Mouse (Mus musculus): ENCODE results near the gene Btg2. TPM values are rescaled to one million over a fixed set of nuclear protein-coding genes. Genes with fewer than 3 reads are reported as not detected.

The Btg2 gene
- polyA plus RNA-seq, 1 experiment: 481 TPM

- Histone ChIP-seq H3K36me3 (ENCODE audit: control insufficient read depth, insufficient read depth, low read length) (no peaks in the 10 kb centered on the region), H3K4me3 (ENCODE audit: control insufficient read depth, insufficient read depth, low read length) (no peak overlapping the region), H3K27me3 (ENCODE audit: control insufficient read depth, insufficient read depth, low read length) (no peaks in the 10 kb centered on the region), H3K27ac (ENCODE audit: control insufficient read depth, insufficient read depth, low read length) (no peak overlapping the region), H3K4me1 (replicated peaks; ENCODE audit: control insufficient read depth, insufficient read depth, low read length) (peaks cover 4% of the 10 kb centered on the region; the same call in 1 of the 2 replicates)
- DNase-seq: no peak
- WGBS: 22% methylated on average over 5 of the region's 5 CpGs
- TF ChIP-seq POLR2A (IDR thresholded peaks at IDR 0.05; ENCODE audit: control insufficient read depth, extremely low read depth, insufficient read depth, low read length, poor library complexity) (no peak), CTCF (IDR thresholded peaks at IDR 0.05; ENCODE audit: borderline replicate concordance, control insufficient read depth, extremely low read depth, insufficient read depth, low read length, poor library complexity) (no peak)
Observed at GRCm38 (mm10) chr1:134025975-134026374, 52.9 kb downstream of the Btg2 start.

Other genes starting within 250 kb of the Btg2 start
- 0.91 and 1.0 TPM in 2 replicates for gene Optc, start 171.1 kb downstream of the Btg2 start, polyA plus RNA-seq (2012; rRNA removed)
- gene Prelp, start 157.7 kb downstream of the Btg2 start, polyA plus RNA-seq (2012; rRNA removed): 10.7 and 13.3 TPM in 2 replicates
- 3.5 and 4.4 TPM in 2 replicates for gene Fmod, start 41.9 kb downstream of the Btg2 start, polyA plus RNA-seq (2012; rRNA removed)
- gene Chit1, start 32.1 kb upstream of the Btg2 start, polyA plus RNA-seq (2012; rRNA removed): 0.54 and 0.78 TPM in 2 replicates
- 9.0 and 9.5 TPM in 2 replicates for gene Chil1, start 103.1 kb upstream of the Btg2 start, polyA plus RNA-seq (2012; rRNA removed)
- gene Mybph, start 114.3 kb upstream of the Btg2 start, polyA plus RNA-seq (2012; rRNA removed): 0.33 and 0.35 TPM in 2 replicates
- 6.2 and 6.3 TPM in 2 replicates for gene Adora1, start 156.3 kb upstream of the Btg2 start, polyA plus RNA-seq (2012; rRNA removed)
- 0.34 and 0.43 TPM in 2 replicates for gene Myog, start 210.9 kb upstream of the Btg2 start, polyA plus RNA-seq (2012; rRNA removed)